Mouse (Mus musculus): Measurements from ENCODE around the gene Agfg2.

- no peak for TF ChIP-seq CTCF (IDR thresholded peaks at IDR 0.05; ENCODE audit: insufficient read depth, low read depth, low read length)
- TF ChIP-seq POLR2A (IDR thresholded peaks at IDR 0.05; ENCODE audit: insufficient read depth, low read depth, low read length): no peak
These were observed 31.2 kb downstream of the Agfg2 start for GRCm38 (mm10) chr5:137653366-137653765.
